Mouse (Mus musculus) hindbrain, embryonic 11.5 days (tissue): ENCODE data around the gene Rin2. TPM values are rescaled to one million over a fixed set of nuclear protein-coding genes. Genes with fewer than 3 reads are reported as not detected.
"Not testable (repeated sequence)": the region's sequence is repeated elsewhere in the genome, so short reads cannot be mapped to it uniquely, and the experiment has no call there.

Source experiments
- ATAC-seq: fragments of 200-750 bp; cut with Nextera tagmentation; 2 replicates; pipeline ENCODE4 v1.8.0; 2017; ENCODE audit warnings: mild to moderate bottlenecking, moderate TSS enrichment, moderate library complexity; ENCODE audit not compliant: low FRiP score
- DNase-seq: peaks from one replicate; pipeline ENCODE4 v3.0.0-alpha.2; 2015; ENCODE audit warnings: low spot score
- H3K27ac ChIP-seq: fragments of 300-500 bp; sonication (generic); 2 replicates; pipeline ENCODE4 v1.5.1; 2014; ENCODE audit warnings: mild to moderate bottlenecking, low read depth, low read length
- H3K27me3 ChIP-seq: fragments of 300-500 bp; sonication (generic); 2 replicates; pipeline ENCODE4 v1.6.1; 2014; ENCODE audit warnings: mild to moderate bottlenecking, low read length, moderate library complexity, mixed read lengths; ENCODE audit not compliant: control insufficient read depth, insufficient read depth
- H3K36me3 ChIP-seq: fragments of 300-500 bp; sonication (generic); 2 replicates; pipeline ENCODE4 v1.6.1; 2014; ENCODE audit warnings: mild to moderate bottlenecking, low read length, moderate library complexity, mixed read lengths; ENCODE audit not compliant: control insufficient read depth, insufficient read depth
- H3K4me1 ChIP-seq: fragments of 300-500 bp; sonication (generic); replicated peaks from 2 replicates; pipeline ENCODE4 v1.6.1; 2014; ENCODE audit warnings: low read length, mixed read lengths; ENCODE audit not compliant: control insufficient read depth, insufficient read depth
- H3K4me2 ChIP-seq: fragments of 300-500 bp; sonication (generic); replicated peaks from 2 replicates; pipeline ENCODE4 v1.6.1; 2014; ENCODE audit warnings: mild to moderate bottlenecking, low read depth, low read length
- H3K4me3 ChIP-seq: fragments of 300-500 bp; sonication (generic); 2 replicates; pipeline ENCODE4 v1.5.1; 2014; ENCODE audit warnings: low read depth, low read length
- H3K9ac ChIP-seq: fragments of 300-500 bp; sonication (generic); 2 replicates; pipeline ENCODE4 v1.6.1; 2014; ENCODE audit warnings: low read depth, low read length
- H3K9me3 ChIP-seq: fragments of 300-500 bp; sonication (generic); 2 replicates; pipeline ENCODE4 v1.6.1; 2016; ENCODE audit warnings: low read length; ENCODE audit not compliant: control insufficient read depth
- WGBS: fragments of 180-500 bp; shearing (Covaris S2); extraction: QIAGEN DNeasy Blood & Tissue Kit; methylation state at CpG from one replicate; pipeline ENCODE4 v1.1.7; 2014; 5-methylcytosine and 5-hydroxymethylcytosine counted together
- polyA plus RNA-seq: library from polyadenylated mRNA; unstranded; fragments of >200 nt; fragmentation: Nextera tagmentation; extraction: Ambion mirVana; gene quantifications from 2 replicates; pipeline ENCODE4 v1.2.1, GENCODE M21; 2014

Gene Rin2
- polyA plus RNA-seq, 1 experiment from 2014 or later = 19.1 TPM

DNA sequence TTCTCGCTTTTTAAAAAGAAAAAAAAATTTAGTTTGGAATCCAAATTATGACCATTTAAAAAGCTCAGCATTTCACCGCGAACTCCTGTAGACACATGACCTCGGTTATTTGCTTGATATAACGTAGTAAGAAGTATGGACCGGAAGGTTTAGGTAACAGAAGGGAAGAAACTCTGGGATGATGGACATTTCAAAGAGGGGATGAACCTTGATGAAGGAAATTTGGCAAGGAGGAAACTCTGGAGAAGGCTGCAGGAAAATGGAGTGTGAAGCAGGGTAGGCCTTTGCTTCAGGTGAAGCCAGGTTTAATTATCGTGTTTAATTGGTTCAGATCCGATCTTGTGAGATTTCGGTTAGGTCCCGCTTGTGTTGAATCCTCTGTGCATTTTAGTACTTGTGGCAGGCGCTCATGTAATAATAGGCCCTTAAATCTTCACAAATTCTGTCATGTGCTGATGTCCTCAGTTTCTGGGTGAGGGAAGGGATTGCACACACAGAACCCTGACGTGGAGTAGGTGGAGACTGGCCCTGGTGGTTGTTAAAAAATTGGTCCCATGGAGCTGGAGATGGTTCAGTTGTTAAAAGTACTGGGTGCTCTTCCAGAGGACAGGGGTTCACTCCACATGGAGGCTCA lies 229.1 kb downstream of the Rin2 start:
- H3K4me3 ChIP-seq = peak overlapping the region; percentile 80
- ATAC-seq = no peak
- WGBS = 33% methylated on average over 12 of the region's 12 CpGs
- H3K27ac ChIP-seq = no peak overlapping the region
- 0 out of 2 replicates have a peak, but pooled peaks cover 2% of the 10 kb centered on the region for H3K36me3 ChIP-seq
- no peaks in the 10 kb centered on the region for H3K4me1 ChIP-seq
- H3K27me3 ChIP-seq = no peaks in the 10 kb centered on the region
- peak overlapping the region; percentile 57 for H3K4me2 ChIP-seq
- H3K9ac ChIP-seq = peak overlapping the region; percentile 74
- no peaks in the 10 kb centered on the region for H3K9me3 ChIP-seq
- DNase-seq = no peak

GRCm38 (mm10) chr2:145905156-145905555 lies 230.1 kb downstream of the Rin2 start:
- 89% methylated on average over 6 of the region's 6 CpGs for WGBS
- H3K9ac ChIP-seq = no peak overlapping the region
- no peak for ATAC-seq

DNA sequence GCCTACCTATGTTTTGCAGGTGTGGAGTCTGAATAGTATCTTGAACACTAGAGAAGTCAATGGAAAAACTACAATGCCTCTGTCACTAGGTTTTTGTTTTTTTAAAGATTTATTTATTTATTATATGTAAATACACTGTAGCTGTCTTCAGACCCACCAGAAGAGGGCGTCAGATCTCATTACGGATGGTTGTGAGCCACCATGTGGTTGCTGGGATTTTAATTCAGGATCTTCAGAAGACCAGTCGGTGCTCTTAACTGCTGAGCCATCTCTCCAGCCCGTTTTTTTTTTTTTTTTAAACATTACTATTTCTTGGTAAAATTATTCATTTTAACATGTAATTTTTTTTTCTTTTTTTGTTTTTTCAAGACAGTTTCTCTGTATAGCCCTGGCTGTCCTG lies 230.9 kb downstream of the Rin2 start:
- H3K4me2 ChIP-seq, ATAC-seq, H3K4me3 ChIP-seq, H3K27ac ChIP-seq, H3K27me3 ChIP-seq, H3K9ac ChIP-seq, H3K36me3 ChIP-seq, H3K4me1 ChIP-seq, H3K9me3 ChIP-seq, DNase-seq: not testable (repeated sequence)
- 38% methylated on average over 4 of the region's 4 CpGs for WGBS

More at GRCm38 (mm10) chr2:145905156-145905555, 230.1 kb downstream of the Rin2 start:
- H3K4me2 ChIP-seq = no peak overlapping the region
- no peak overlapping the region for H3K4me3 ChIP-seq
- no peak overlapping the region for H3K27ac ChIP-seq
- no peaks in the 10 kb centered on the region for H3K9me3 ChIP-seq
- no peaks in the 10 kb centered on the region for H3K4me1 ChIP-seq
- 0 out of 2 replicates have a peak, but pooled peaks cover 2% of the 10 kb centered on the region for H3K36me3 ChIP-seq
- H3K27me3 ChIP-seq = no peaks in the 10 kb centered on the region
- DNase-seq = no peak

DNA sequence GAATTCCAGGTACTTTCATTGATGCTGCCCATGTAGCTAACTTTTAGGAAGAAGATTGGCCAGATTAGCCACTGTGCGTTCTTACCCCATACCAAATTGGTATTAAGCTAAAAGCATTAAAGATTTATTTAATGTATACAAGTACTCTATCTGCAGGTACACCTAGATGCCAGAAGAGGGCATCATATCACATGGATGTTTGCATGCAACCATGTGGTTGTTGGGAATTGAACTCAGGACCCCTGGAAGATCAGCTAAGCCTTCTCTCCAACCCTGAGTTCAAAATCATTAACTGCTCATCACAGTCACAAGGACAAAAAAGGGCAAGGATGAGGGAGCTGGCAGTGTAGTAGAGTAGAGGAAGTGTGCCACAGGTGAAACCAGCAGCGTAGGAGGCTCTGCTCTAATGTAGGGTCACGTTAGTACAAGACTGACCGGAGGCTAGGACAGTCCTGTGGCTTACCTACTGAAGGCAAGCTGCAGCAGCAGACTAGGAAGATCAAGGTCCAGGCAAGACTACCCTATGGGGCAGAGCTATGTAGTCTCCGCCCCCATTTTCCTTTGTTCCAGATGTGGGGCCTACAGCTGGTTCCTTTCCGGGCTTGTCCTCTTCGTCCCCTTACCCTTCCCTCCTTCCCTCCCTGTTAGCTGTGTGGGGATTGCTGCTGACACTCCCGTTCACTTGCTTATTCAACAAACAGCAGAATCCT lies 246.1 kb downstream of the Rin2 start:
- no peaks in the 10 kb centered on the region for H3K9me3 ChIP-seq
- no peaks in the 10 kb centered on the region for H3K4me1 ChIP-seq
- no peak overlapping the region for H3K9ac ChIP-seq
- no peak overlapping the region for H3K27ac ChIP-seq
- 94% methylated on average over 8 of the region's 8 CpGs for WGBS
- peaks cover 20% of the 10 kb centered on the region; the same call in 1 of the 2 replicates for H3K36me3 ChIP-seq
- DNase-seq (no peak), ATAC-seq (no peak)
- H3K27me3 ChIP-seq = no peaks in the 10 kb centered on the region
- H3K4me3 ChIP-seq = no peak overlapping the region
- H3K4me2 ChIP-seq = no peak overlapping the region

DNA sequence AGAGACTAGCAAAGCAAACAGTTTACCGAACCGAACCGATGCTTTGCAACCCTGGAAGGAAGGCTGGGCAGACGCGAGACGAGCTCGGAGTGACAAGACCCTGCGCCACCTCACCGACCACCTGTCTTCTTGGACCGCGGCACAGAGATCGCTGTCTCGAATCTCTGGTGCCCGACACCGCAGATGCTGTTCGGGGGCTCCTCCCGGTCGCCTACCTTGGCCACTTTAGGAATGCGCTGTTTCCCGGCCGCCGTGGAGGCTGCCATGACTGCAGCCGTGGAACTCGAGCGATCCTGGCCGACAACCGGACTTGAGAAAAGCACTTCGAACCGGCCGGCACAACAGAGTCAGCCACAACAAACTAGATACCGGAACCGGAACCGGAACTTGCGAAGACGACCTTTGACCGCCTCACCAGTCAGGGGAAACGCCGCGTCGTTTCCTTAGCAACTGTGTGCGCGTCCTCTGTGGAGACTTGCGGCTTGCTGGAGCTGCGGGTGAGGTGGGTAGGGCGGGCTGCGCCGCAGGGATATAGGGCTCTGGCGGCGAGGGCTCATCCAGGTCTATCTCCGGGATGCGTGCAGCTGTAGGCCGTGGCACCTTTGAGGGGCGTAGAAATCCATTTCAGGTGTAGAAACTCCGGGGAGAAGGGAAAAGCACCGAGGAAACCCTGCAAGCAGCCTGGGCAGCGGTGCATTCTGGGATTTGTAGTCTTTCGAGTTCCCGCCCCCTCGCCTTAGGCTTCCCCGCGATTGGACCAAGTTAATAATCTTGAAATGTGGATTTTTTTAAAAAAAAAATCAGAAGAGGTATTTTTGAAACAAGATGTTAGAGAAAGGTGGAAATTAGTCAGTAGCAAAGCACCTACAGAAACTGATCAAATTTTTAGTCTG lies 259.6 kb downstream of the Rin2 start, which contains the start of the genes Cfap61 and Crnkl1:
Gene Cfap61 (plus strand): TSS at position 446 of the 893 bp plus-strand sequence.
Gene Crnkl1 (minus strand): TSS at position 676 of the 893 bp plus-strand sequence.
- H3K27me3 ChIP-seq = no peaks in the 10 kb centered on the region
- no peak within 1 kb of the TSS for H3K27ac ChIP-seq
- peak; percentile 96 for DNase-seq
- H3K9ac ChIP-seq = peak within 1 kb of the TSS; percentile 12; the same call in 1 of the 2 replicates
- H3K4me2 ChIP-seq = peak within 1 kb of the TSS; percentile 75
- H3K9me3 ChIP-seq = no peaks in the 10 kb centered on the region
- H3K4me1 ChIP-seq = no peaks in the 10 kb centered on the region
- peak within 1 kb of the TSS; percentile 60 for H3K4me3 ChIP-seq
- H3K36me3 ChIP-seq = no peaks in the 10 kb centered on the region
- peak; percentile 98 for ATAC-seq
- under 1% methylated on average over 61 of the region's 61 CpGs for WGBS

- ATAC-seq = no peak
- Histone ChIP-seq H3K4me1 (no peaks in the 10 kb centered on the region), H3K27me3 (no peaks in the 10 kb centered on the region), H3K9ac (no peak overlapping the region), H3K36me3 (no peaks in the 10 kb centered on the region), H3K4me3 (no peak overlapping the region), H3K27ac (no peak overlapping the region), H3K9me3 (no peaks in the 10 kb centered on the region), H3K4me2 (no peak overlapping the region)
- DNase-seq = no peak
- WGBS = 82% methylated on average over 8 of the region's 8 CpGs
These were observed 262.0 kb downstream of the Rin2 start for GRCm38 (mm10) chr2:145936975-145937374.

Other genes with a start within 250 kb of the Rin2 start
- 139 and 146 TPM in 2 replicates for gene Naa20, start 226.9 kb downstream of the Rin2 start, polyA plus RNA-seq